Mouse (Mus musculus): Measurements from ENCODE around the gene Aar2. TPM values are rescaled to one million over a fixed set of nuclear protein-coding genes. Genes with fewer than 3 reads are reported as not detected.
A peak's percentile ranks its signal among the peaks of the same experiment; 100 is the strongest.

The Aar2 gene
- polyA plus RNA-seq, 1 experiment from 2014 or later: 21.8 TPM

DNA sequence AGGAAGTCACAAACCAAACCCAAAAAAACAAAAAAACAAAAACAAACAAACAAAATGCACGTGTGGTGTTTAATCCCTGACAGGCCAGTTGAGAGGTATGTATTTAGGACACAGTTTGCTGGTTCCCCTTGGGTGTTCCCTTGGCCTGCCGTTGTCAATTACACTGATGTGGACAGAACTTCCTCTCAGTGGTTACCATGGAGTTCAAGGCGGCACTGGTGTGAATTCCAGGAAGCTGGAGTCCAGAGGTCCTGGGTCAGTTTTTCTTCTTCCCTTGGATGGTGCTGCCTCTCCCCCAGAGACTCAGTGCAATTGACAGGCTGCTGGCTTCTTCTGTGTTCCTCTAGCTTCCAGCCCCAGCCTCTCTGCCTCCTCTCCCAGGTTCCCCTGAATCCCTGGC, 23.3 kb upstream of the Aar2 start:
- Histone ChIP-seq H3K4me1 (ENCODE audit: insufficient read depth, low read depth, low read length) (no peaks in the 10 kb centered on the region), H3K36me3 (ENCODE audit: insufficient read depth, low read length) (no peaks in the 10 kb centered on the region), H3K9ac (replicated peaks; ENCODE audit: low read depth) (no peak overlapping the region), H3K27me3 (replicated peaks; ENCODE audit: insufficient read depth, low read length) (no peaks in the 10 kb centered on the region), H3K9me3 (ENCODE audit: low read length) (no peaks in the 10 kb centered on the region), H3K4me3 (ENCODE audit: low read depth, low read length) (no peak overlapping the region), H3K27ac (ENCODE audit: low read length) (no peak overlapping the region), H3K4me2 (replicated peaks; ENCODE audit: low read depth, low read length) (no peak overlapping the region)
- DNase-seq (ENCODE audit: low spot score): peak; percentile 39
- TF ChIP-seq EP300 (IDR thresholded peaks at IDR 0.05) (no peak), CTCF (IDR thresholded peaks at IDR 0.05) (no peak)
- 40% methylated on average over 3 of the region's 3 CpGs for WGBS
- ATAC-seq: peak; percentile 56

DNA sequence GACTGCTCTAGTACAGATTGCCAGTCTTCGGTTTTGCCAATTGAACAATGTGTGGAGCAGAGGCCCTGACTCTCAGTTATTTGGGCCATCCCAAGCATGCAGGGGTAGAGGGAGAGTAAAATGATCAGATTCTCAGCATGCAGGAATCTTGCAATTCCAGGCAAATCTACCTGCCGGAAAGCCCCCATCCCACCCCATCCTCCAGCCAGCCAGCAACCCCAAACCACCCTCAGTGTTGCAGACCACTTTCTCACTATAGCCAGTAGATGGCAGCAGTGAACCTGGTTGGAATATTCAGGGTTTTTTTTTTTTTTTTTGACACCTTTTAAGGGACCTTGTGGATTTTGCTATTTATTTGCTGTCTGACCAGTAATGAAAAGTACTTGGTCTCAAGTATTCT, 17.7 kb upstream of the Aar2 start:
- Histone ChIP-seq H3K4me2 (replicated peaks; ENCODE audit: low read depth, low read length) (no peak overlapping the region), H3K4me1 (ENCODE audit: insufficient read depth, low read depth, low read length) (no peaks in the 10 kb centered on the region), H3K27me3 (replicated peaks; ENCODE audit: insufficient read depth, low read length) (no peaks in the 10 kb centered on the region), H3K9me3 (ENCODE audit: low read length) (no peaks in the 10 kb centered on the region), H3K36me3 (ENCODE audit: insufficient read depth, low read length) (no peaks in the 10 kb centered on the region), H3K9ac (replicated peaks; ENCODE audit: low read depth) (no peak overlapping the region), H3K27ac (ENCODE audit: low read length) (no peak overlapping the region), H3K4me3 (ENCODE audit: low read depth, low read length) (no peak overlapping the region)
- no peak for TF ChIP-seq EP300 (IDR thresholded peaks at IDR 0.05)
- peak; percentile 75 for TF ChIP-seq CTCF (IDR thresholded peaks at IDR 0.05)
- 41% methylated on average over 2 of the region's 2 CpGs for WGBS
- ATAC-seq (peak; percentile 23; the same call in 1 of the 2 replicates), DNase-seq (ENCODE audit: low spot score) (peak; percentile 76)

DNA sequence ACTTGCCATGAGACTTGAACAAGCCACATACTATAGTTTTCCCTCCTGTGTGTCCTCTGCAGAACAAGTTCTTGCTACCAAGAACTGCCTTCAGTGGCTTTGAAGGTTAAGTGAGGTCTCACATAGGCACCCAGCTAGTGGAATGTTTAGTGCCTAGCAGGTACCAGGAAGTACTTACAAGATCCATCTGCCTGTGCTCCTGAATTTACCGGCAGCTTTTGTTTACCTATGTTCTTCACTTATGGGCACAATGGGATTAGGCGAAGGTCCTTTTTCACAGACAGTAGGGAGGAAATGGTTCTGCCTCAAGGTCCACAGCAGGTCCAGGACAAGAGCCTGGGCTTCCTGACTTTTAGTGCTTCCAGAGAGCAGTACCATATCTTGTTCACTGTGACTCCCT, 14.2 kb upstream of the Aar2 start:
- no peak overlapping the region for H3K27ac ChIP-seq (ENCODE audit: low read length)
- 41% methylated on average over 2 of the region's 2 CpGs for WGBS
- ATAC-seq: peak; percentile 33

DNA sequence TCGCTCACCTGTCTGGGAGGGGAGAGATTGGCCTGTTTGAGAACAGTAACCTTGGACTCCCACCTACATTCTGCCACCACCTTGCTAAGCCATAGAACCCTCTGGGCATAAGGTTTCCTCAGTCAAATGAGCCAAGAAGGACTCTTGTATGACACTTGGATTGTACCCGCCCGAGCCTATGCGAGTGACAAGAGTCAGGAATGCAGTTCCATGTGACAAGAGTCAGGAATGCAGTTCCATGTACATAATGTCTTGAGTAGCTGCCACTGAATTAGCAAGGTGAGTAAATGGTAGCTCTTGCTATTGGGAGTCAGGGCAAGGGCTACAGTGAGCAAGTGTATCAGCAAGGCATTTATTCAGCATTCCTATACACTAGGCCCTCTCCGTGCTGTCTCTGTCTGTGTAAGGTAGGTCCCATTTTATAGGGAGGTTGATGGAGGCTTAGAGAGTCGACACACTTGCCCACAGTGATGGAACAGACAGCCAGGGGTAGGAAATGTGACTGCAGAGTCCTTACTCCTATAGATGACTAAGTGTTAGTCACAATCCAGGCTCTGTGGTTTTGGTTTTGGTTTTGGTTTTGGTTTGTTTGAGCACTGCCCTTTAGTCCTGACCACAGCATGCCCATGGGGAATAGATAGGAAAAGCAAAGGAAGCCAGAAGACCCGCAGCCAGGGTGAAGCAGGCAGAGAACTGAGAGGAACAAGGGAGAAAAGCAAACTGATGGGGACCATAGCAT, 8.4 kb upstream of the Aar2 start:
- ATAC-seq (peak; percentile 89), DNase-seq (ENCODE audit: low spot score) (peak; percentile 81)
- no peak overlapping the region for H3K9ac ChIP-seq (replicated peaks; ENCODE audit: low read depth)
- H3K36me3 ChIP-seq (ENCODE audit: insufficient read depth, low read length): no peaks in the 10 kb centered on the region
- H3K4me2 ChIP-seq (replicated peaks; ENCODE audit: low read depth, low read length): no peak overlapping the region
- TF ChIP-seq CTCF (IDR thresholded peaks at IDR 0.05) (no peak), EP300 (IDR thresholded peaks at IDR 0.05) (peak; percentile 47; the same call in 1 of the 2 replicates)
- H3K4me1 ChIP-seq (ENCODE audit: insufficient read depth, low read depth, low read length): no peaks in the 10 kb centered on the region
- H3K4me3 ChIP-seq (ENCODE audit: low read depth, low read length): no peak overlapping the region
- peak overlapping the region; percentile 51 for H3K27ac ChIP-seq (ENCODE audit: low read length)
- H3K9me3 ChIP-seq (ENCODE audit: low read length): no peaks in the 10 kb centered on the region
- no peaks in the 10 kb centered on the region for H3K27me3 ChIP-seq (replicated peaks; ENCODE audit: insufficient read depth, low read length)
- 67% methylated on average over 7 of the region's 7 CpGs for WGBS

More for the DNA sequence above, 14.2 kb upstream of the Aar2 start:
- no peaks in the 10 kb centered on the region for H3K27me3 ChIP-seq (replicated peaks; ENCODE audit: insufficient read depth, low read length)
- H3K4me1 ChIP-seq (ENCODE audit: insufficient read depth, low read depth, low read length): no peaks in the 10 kb centered on the region
- DNase-seq (ENCODE audit: low spot score): peak; percentile 43
- H3K36me3 ChIP-seq (ENCODE audit: insufficient read depth, low read length): no peaks in the 10 kb centered on the region
- H3K9me3 ChIP-seq (ENCODE audit: low read length): no peaks in the 10 kb centered on the region
- H3K9ac ChIP-seq (replicated peaks; ENCODE audit: low read depth): no peak overlapping the region
- H3K4me3 ChIP-seq (ENCODE audit: low read depth, low read length): no peak overlapping the region
- TF ChIP-seq CTCF (IDR thresholded peaks at IDR 0.05) (no peak), EP300 (IDR thresholded peaks at IDR 0.05) (no peak)
- no peak overlapping the region for H3K4me2 ChIP-seq (replicated peaks; ENCODE audit: low read depth, low read length)

DNA sequence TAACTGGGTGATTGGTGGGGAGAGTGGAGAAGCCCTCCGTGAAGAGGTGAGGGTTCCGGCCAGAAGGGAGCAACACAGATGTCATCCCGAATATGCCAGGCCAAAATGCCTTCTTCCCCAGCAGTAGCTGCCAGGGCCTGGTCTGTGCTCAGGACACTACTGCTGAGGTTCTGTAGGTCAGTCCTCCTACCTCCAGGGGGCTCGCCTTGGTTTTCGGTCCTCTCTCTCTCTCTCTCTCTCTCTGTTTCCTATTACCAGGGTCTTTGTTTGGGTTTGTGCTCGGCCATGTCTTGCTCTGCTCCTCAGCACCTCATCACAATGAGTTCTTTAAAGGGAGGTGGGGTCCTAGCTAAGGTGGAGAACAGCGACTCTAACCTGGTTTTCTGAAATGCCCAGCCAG, 6.4 kb upstream of the Aar2 start:
- DNase-seq (ENCODE audit: low spot score) (no peak), ATAC-seq (no peak)
- TF ChIP-seq CTCF (IDR thresholded peaks at IDR 0.05) (no peak), EP300 (IDR thresholded peaks at IDR 0.05) (no peak)
- no peak overlapping the region for H3K4me2 ChIP-seq (replicated peaks; ENCODE audit: low read depth, low read length)
- no peaks in the 10 kb centered on the region for H3K27me3 ChIP-seq (replicated peaks; ENCODE audit: insufficient read depth, low read length)
- H3K4me3 ChIP-seq (ENCODE audit: low read depth, low read length): no peak overlapping the region
- H3K9me3 ChIP-seq (ENCODE audit: low read length): no peaks in the 10 kb centered on the region
- no peaks in the 10 kb centered on the region for H3K4me1 ChIP-seq (ENCODE audit: insufficient read depth, low read depth, low read length)
- H3K36me3 ChIP-seq (ENCODE audit: insufficient read depth, low read length): no peaks in the 10 kb centered on the region
- 87% methylated on average over 7 of the region's 7 CpGs for WGBS
- H3K9ac ChIP-seq (replicated peaks; ENCODE audit: low read depth): no peak overlapping the region
- H3K27ac ChIP-seq (ENCODE audit: low read length): no peak overlapping the region

DNA sequence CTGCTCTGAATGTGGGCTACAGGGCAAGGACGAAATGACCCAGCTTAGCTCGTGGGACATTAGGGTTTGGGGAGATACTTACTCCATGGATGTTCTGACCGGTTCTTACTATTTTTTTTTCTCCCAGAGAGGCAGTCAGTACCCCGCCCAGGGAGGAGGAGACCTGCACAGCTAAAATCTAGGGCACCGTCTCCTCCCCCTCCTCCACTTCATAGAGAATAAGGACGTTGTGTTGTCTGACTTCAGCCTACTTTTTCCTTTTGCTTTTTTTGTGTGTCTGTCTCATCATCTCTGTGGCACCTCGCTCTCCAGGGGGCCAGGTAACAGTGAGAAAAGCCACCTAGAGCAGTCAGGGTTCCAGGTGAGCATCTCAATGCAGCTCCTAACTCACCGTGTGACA, 5.0 kb upstream of the Aar2 start:
- no peak for TF ChIP-seq CTCF (IDR thresholded peaks at IDR 0.05)
- ATAC-seq (no peak), DNase-seq (ENCODE audit: low spot score) (no peak)
- Histone ChIP-seq H3K4me3 (ENCODE audit: low read depth, low read length) (no peak overlapping the region), H3K9me3 (ENCODE audit: low read length) (no peaks in the 10 kb centered on the region), H3K4me1 (ENCODE audit: insufficient read depth, low read depth, low read length) (no peaks in the 10 kb centered on the region), H3K4me2 (replicated peaks; ENCODE audit: low read depth, low read length) (no peak overlapping the region), H3K27me3 (replicated peaks; ENCODE audit: insufficient read depth, low read length) (no peaks in the 10 kb centered on the region), H3K36me3 (ENCODE audit: insufficient read depth, low read length) (no peaks in the 10 kb centered on the region), H3K9ac (replicated peaks; ENCODE audit: low read depth) (no peak overlapping the region), H3K27ac (ENCODE audit: low read length) (no peak overlapping the region)
- 69% methylated on average over 8 of the region's 8 CpGs for WGBS

Data from lung, postnatal 0 days (tissue).